Mouse (Mus musculus) olfactory bulb, adult 2 months (tissue): Measurements from ENCODE around the gene Egln3. TPM values are rescaled to one million over a fixed set of nuclear protein-coding genes. Genes with fewer than 3 reads are reported as not detected.

Experiments
- H3K27ac ChIP-seq: fragments of 200-500 bp; 2 replicates; pipeline ENCODE4 v1.5.1; 2012; ENCODE audit warnings: low read depth, low read length; ENCODE audit not compliant: insufficient read depth
- H3K4me1 ChIP-seq: fragments of 200-500 bp; 2 replicates; pipeline ENCODE4 v1.6.1; 2012; ENCODE audit warnings: low read length; ENCODE audit not compliant: control insufficient read depth, insufficient read depth
- H3K4me3 ChIP-seq: fragments of 200-500 bp; 2 replicates; pipeline ENCODE4 v1.5.1; 2012; ENCODE audit warnings: mild to moderate bottlenecking, low read depth, low read length, moderate library complexity; ENCODE audit not compliant: insufficient read depth
- CTCF ChIP-seq: fragments of 200-500 bp; IDR thresholded peaks from 2 replicates; pipeline ENCODE4 v1.5.1; 2012; ENCODE audit warnings: low read depth, mild to moderate bottlenecking, low read length, moderate library complexity; ENCODE audit not compliant: insufficient read depth
- POLR2A ChIP-seq: fragments of 200-500 bp; IDR thresholded peaks from 2 replicates; pipeline ENCODE4 v1.6.1; 2012; ENCODE audit warnings: mild to moderate bottlenecking, low read depth, low read length, moderate library complexity; ENCODE audit not compliant: insufficient read depth
- WGBS: fragments of 180-500 bp; shearing (Covaris S2); methylation state at CpG from one replicate; pipeline ENCODE4 v1.1.7; 2018; 5-methylcytosine and 5-hydroxymethylcytosine counted together
- polyA plus RNA-seq: library from polyadenylated mRNA; stranded (reverse); fragments of >200 nt; gene quantifications from 2 replicates; pipeline ENCODE4 v1.2.4, GENCODE M21; 2012; ENCODE audit warnings: low replicate concordance; ENCODE audit not compliant: missing spikeins, insufficient read depth, insufficient read length

Egln3 gene
- polyA plus RNA-seq, 1 experiment = not detected

- no peak overlapping the region for H3K27ac ChIP-seq
- no peak overlapping the region for H3K4me3 ChIP-seq
- WGBS = 86% methylated on average over 8 of the region's 8 CpGs
- no peaks in the 10 kb centered on the region for H3K4me1 ChIP-seq
- TF ChIP-seq CTCF (no peak), POLR2A (no peak)
Observed at GRCm38 (mm10) chr12:54227551-54227950, 23.9 kb upstream of the Egln3 start.

- no peak overlapping the region for H3K4me3 ChIP-seq
- 85% methylated on average over 2 of the region's 2 CpGs for WGBS
- no peak overlapping the region for H3K27ac ChIP-seq
- TF ChIP-seq CTCF (no peak), POLR2A (no peak)
- H3K4me1 ChIP-seq = no peaks in the 10 kb centered on the region
Observed at GRCm38 (mm10) chr12:54226341-54226740, 22.7 kb upstream of the Egln3 start.

- Histone ChIP-seq H3K4me3 (no peak overlapping the region), H3K27ac (no peak overlapping the region), H3K4me1 (no peaks in the 10 kb centered on the region)
- WGBS = 84% methylated on average over 4 of the region's 4 CpGs
- TF ChIP-seq POLR2A = no peak
- no peak for TF ChIP-seq CTCF
Observed at GRCm38 (mm10) chr12:54225610-54226009, 21.9 kb upstream of the Egln3 start.

GRCm38 (mm10) chr12:54225090-54225489 is 21.4 kb upstream of the Egln3 start:
- no peak for TF ChIP-seq CTCF
- no peak for TF ChIP-seq POLR2A
- H3K27ac ChIP-seq = no peak overlapping the region
- 57% methylated on average over 3 of the region's 3 CpGs for WGBS
- no peaks in the 10 kb centered on the region for H3K4me1 ChIP-seq
- H3K4me3 ChIP-seq = no peak overlapping the region

GRCm38 (mm10) chr12:54222036-54222760 is 18.5 kb upstream of the Egln3 start:
- no peak overlapping the region for H3K4me3 ChIP-seq
- TF ChIP-seq POLR2A (no peak), CTCF (no peak)
- no peak overlapping the region for H3K27ac ChIP-seq
- H3K4me1 ChIP-seq = no peaks in the 10 kb centered on the region
- 88% methylated on average over 12 of the region's 12 CpGs for WGBS

- TF ChIP-seq CTCF (no peak), POLR2A (no peak)
- H3K4me1 ChIP-seq = no peaks in the 10 kb centered on the region
- H3K4me3 ChIP-seq = no peak overlapping the region
- WGBS = 88% methylated on average over 5 of the region's 5 CpGs
- no peak overlapping the region for H3K27ac ChIP-seq
Observed at GRCm38 (mm10) chr12:54216673-54217072, 13.0 kb upstream of the Egln3 start.

- H3K4me1 ChIP-seq = no peaks in the 10 kb centered on the region
- no peak overlapping the region for H3K27ac ChIP-seq
- TF ChIP-seq CTCF = no peak
- TF ChIP-seq POLR2A = no peak
- no peak overlapping the region for H3K4me3 ChIP-seq
- WGBS = 44% methylated on average over 6 of the region's 6 CpGs
Observed at GRCm38 (mm10) chr12:54214426-54214825, 10.8 kb upstream of the Egln3 start.

GRCm38 (mm10) chr12:54213871-54214270 is 10.2 kb upstream of the Egln3 start:
- Histone ChIP-seq H3K4me1 (no peaks in the 10 kb centered on the region), H3K4me3 (no peak overlapping the region), H3K27ac (no peak overlapping the region)
- WGBS = 86% methylated on average over 4 of the region's 4 CpGs
- TF ChIP-seq POLR2A = no peak
- no peak for TF ChIP-seq CTCF

GRCm38 (mm10) chr12:54213230-54213629 is 9.6 kb upstream of the Egln3 start:
- no peak overlapping the region for H3K4me3 ChIP-seq
- 72% methylated on average over 5 of the region's 5 CpGs for WGBS
- H3K4me1 ChIP-seq = no peaks in the 10 kb centered on the region
- TF ChIP-seq POLR2A (no peak), CTCF (no peak)
- H3K27ac ChIP-seq = no peak overlapping the region
